ENCODE assay signal across 7 mouse cellular contexts in the genomic region with DNA sequence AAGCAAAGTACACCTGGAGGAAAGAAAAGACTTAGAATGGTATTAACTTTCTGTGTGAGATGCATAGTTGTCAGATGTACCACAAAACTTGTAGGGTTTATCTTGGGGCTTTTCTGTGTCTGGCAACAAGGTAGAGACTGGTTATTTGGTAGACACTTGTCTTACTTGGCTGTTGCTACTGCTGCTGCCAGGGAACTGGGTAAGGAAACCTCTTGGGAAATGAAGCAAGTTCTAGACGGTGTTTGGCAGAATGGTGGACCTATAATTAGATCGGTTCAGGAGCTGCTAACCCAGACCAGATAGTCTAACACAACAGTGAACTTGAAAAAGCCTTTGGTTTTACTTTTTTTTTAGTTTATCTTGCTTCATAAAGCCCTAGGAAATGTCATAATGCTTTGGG. TPM values are rescaled to one million over a fixed set of nuclear protein-coding genes. Genes with fewer than 3 reads are reported as not detected.
DNase-seq lines count a peak whose midpoint lies in the region; ATAC-seq and TF ChIP-seq lines count a peak whose summit lies in the region.

No protein-coding gene starts in this region.

- H3K9me3 ChIP-seq in heart, embryonic 12.5 days (replicated peaks), result no peaks in the 10 kb centered on the region
- no peaks in the 10 kb centered on the region for H3K9me3 ChIP-seq in liver, embryonic 13.5 days (replicated peaks)

- no peak for DNase-seq in testis, postnatal 10 days (ENCODE audit: low spot score)
- DNase-seq in liver, embryonic 13.5 days, result no peak
- no peak for DNase-seq in right cerebral cortex, postnatal 4 days
- DNase-seq in kidney, postnatal 10 days, result no peak
- DNase-seq in frontal cortex, adult 2 months (ENCODE audit: extremely low spot score in 1 of 2, low spot score in 1 of 2), result no peak

- 22% methylated on average over 2 of the region's 2 CpGs for WGBS in heart, embryonic 12.5 days
- 56% methylated on average over 2 of the region's 2 CpGs for WGBS in liver, embryonic 13.5 days (ENCODE audit: insufficient replicate concordance)

- peak overlapping the region; percentile 86 for H3K4me2 ChIP-seq in heart, embryonic 12.5 days
- H3K4me2 ChIP-seq in liver, embryonic 13.5 days, result peak overlapping the region; percentile 87

- TF ChIP-seq POLR2A in testis, adult 2 months (IDR thresholded peaks at IDR 0.05; ENCODE audit: control insufficient read depth, low read depth, low read length), result no peak

- H3K4me3 ChIP-seq in testis, adult 2 months (ENCODE audit: control insufficient read depth, low read depth, low read length), result peak overlapping the region; percentile 58; the same call in 1 of the 2 replicates
- peak overlapping the region; percentile 94 for H3K4me3 ChIP-seq in heart, embryonic 12.5 days
- peak overlapping the region; percentile 90 for H3K4me3 ChIP-seq in liver, embryonic 13.5 days (replicated peaks)

- no peak for ATAC-seq in heart, embryonic 12.5 days (ENCODE audit: insufficient number of reproducible peaks, low FRiP score)
- ATAC-seq in liver, embryonic 13.5 days (ENCODE audit: low read depth), result no peak

- H3K27me3 ChIP-seq in testis, adult 2 months (ENCODE audit: control insufficient read depth, insufficient read depth, low read length), result no peaks in the 10 kb centered on the region
- H3K27me3 ChIP-seq in heart, embryonic 12.5 days (replicated peaks), result no peaks in the 10 kb centered on the region
- H3K27me3 ChIP-seq in liver, embryonic 13.5 days, result no peaks in the 10 kb centered on the region

- no peak for TF ChIP-seq CTCF in testis, adult 2 months (IDR thresholded peaks at IDR 0.05; ENCODE audit: control insufficient read depth, insufficient read depth, insufficient replicate concordance, low read depth, low read length)

- H3K4me1 ChIP-seq in testis, adult 2 months (ENCODE audit: control insufficient read depth, insufficient read depth, low read length), result peaks cover 6% of the 10 kb centered on the region
- H3K4me1 ChIP-seq in heart, embryonic 12.5 days (replicated peaks), result peaks cover 59% of the 10 kb centered on the region
- peaks cover 89% of the 10 kb centered on the region for H3K4me1 ChIP-seq in liver, embryonic 13.5 days (replicated peaks)

- peak overlapping the region; percentile 87 for H3K9ac ChIP-seq in heart, embryonic 12.5 days
- H3K9ac ChIP-seq in liver, embryonic 13.5 days, result peak overlapping the region; percentile 93

- H3K36me3 ChIP-seq in testis, adult 2 months (ENCODE audit: control insufficient read depth, insufficient read depth, low read length), result no peaks in the 10 kb centered on the region
- peaks cover 3% of the 10 kb centered on the region; the same call in 1 of the 2 replicates for H3K36me3 ChIP-seq in heart, embryonic 12.5 days
- peaks cover 21% of the 10 kb centered on the region for H3K36me3 ChIP-seq in liver, embryonic 13.5 days

- peak overlapping the region; percentile 80 for H3K27ac ChIP-seq in testis, adult 2 months (ENCODE audit: control insufficient read depth, insufficient read depth, low read depth, low read length)
- peak overlapping the region; percentile 98; the same call in 1 of the 2 replicates for H3K27ac ChIP-seq in heart, embryonic 12.5 days (ENCODE audit: poor library complexity, severe bottlenecking)
- peak overlapping the region; percentile 98 for H3K27ac ChIP-seq in liver, embryonic 13.5 days

RNA-seq across cellular contexts. Expression of a gene that starts 1.4 kb away (rescaled TPM):
- polyA plus RNA-seq in testis, adult 2 months (2012; rRNA removed), result 58.8 and 59.4 TPM in 2 replicates
- 418 and 430 TPM in 2 replicates for polyA plus RNA-seq in heart, embryonic 12.5 days (2016; fragmentation: Nextera tagmentation; extraction: Ambion mirVana)
- 149 and 170 TPM in 2 replicates for polyA plus RNA-seq in liver, embryonic 13.5 days (2015; fragmentation: Nextera tagmentation; extraction: Ambion mirVana)
- polyA plus RNA-seq in frontal cortex, adult 2 months (2012; rRNA removed), result 233 and 236 TPM in 2 replicates

RNA-seq across cellular contexts. Expression of a gene that starts 16.7 kb away (rescaled TPM):
- polyA plus RNA-seq in testis, adult 2 months (2012; rRNA removed), result 7.4 and 9.2 TPM in 2 replicates
- polyA plus RNA-seq in heart, embryonic 12.5 days (2016; fragmentation: Nextera tagmentation; extraction: Ambion mirVana), result 201 and 209 TPM in 2 replicates
- polyA plus RNA-seq in liver, embryonic 13.5 days (2015; fragmentation: Nextera tagmentation; extraction: Ambion mirVana), result 99.7 and 105 TPM in 2 replicates
- polyA plus RNA-seq in frontal cortex, adult 2 months (2012; rRNA removed), result 64.4 and 65.1 TPM in 2 replicates

RNA-seq across cellular contexts. Expression of a gene that starts 29.8 kb away (rescaled TPM):
- polyA plus RNA-seq in testis, adult 2 months (2012; rRNA removed), result 21.2 TPM in 2 replicates
- 15.9 and 16.2 TPM in 2 replicates for polyA plus RNA-seq in heart, embryonic 12.5 days (2016; fragmentation: Nextera tagmentation; extraction: Ambion mirVana)
- 4.6 and 4.8 TPM in 2 replicates for polyA plus RNA-seq in liver, embryonic 13.5 days (2015; fragmentation: Nextera tagmentation; extraction: Ambion mirVana)
- 89.1 and 94.8 TPM in 2 replicates for polyA plus RNA-seq in frontal cortex, adult 2 months (2012; rRNA removed)

RNA-seq across cellular contexts. Expression of a gene that starts 35.8 kb away (rescaled TPM):
- polyA plus RNA-seq in testis, adult 2 months (2012; rRNA removed), result 21.1 and 24.6 TPM in 2 replicates
- 30.0 and 31.7 TPM in 2 replicates for polyA plus RNA-seq in heart, embryonic 12.5 days (2016; fragmentation: Nextera tagmentation; extraction: Ambion mirVana)
- 11.8 and 14.4 TPM in 2 replicates for polyA plus RNA-seq in liver, embryonic 13.5 days (2015; fragmentation: Nextera tagmentation; extraction: Ambion mirVana)
- 25.0 and 26.8 TPM in 2 replicates for polyA plus RNA-seq in frontal cortex, adult 2 months (2012; rRNA removed)

RNA-seq across cellular contexts. Expression of a gene that starts 38.0 kb away (rescaled TPM):
- polyA plus RNA-seq in testis, adult 2 months (2012; rRNA removed), result 6.8 and 7.0 TPM in 2 replicates
- 10.6 and 11.3 TPM in 2 replicates for polyA plus RNA-seq in heart, embryonic 12.5 days (2016; fragmentation: Nextera tagmentation; extraction: Ambion mirVana)
- polyA plus RNA-seq in liver, embryonic 13.5 days (2015; fragmentation: Nextera tagmentation; extraction: Ambion mirVana), result 5.0 and 5.1 TPM in 2 replicates
- 31.9 and 32.6 TPM in 2 replicates for polyA plus RNA-seq in frontal cortex, adult 2 months (2012; rRNA removed)
